Mouse (Mus musculus) frontal cortex, postnatal 25 days (tissue): ENCODE measurements around the gene Cbr1.
"Not testable (repeated sequence)": the region's sequence is repeated elsewhere in the genome, so short reads cannot be mapped to it uniquely, and the experiment has no call there.

Source experiments
- DNase-seq, 2 experiments: peaks; one replicate each; pipeline ENCODE4 v3.0.0; 2022; ENCODE audit warnings: low spot score in 2 of 2

Cbr1 gene

GRCm38 (mm10) chr16:93597551-93597950 is 8.1 kb upstream of the Cbr1 start:
- DNase-seq = no peak

GRCm38 (mm10) chr16:93599461-93599860 is 6.2 kb upstream of the Cbr1 start:
- no peak for DNase-seq

DNA sequence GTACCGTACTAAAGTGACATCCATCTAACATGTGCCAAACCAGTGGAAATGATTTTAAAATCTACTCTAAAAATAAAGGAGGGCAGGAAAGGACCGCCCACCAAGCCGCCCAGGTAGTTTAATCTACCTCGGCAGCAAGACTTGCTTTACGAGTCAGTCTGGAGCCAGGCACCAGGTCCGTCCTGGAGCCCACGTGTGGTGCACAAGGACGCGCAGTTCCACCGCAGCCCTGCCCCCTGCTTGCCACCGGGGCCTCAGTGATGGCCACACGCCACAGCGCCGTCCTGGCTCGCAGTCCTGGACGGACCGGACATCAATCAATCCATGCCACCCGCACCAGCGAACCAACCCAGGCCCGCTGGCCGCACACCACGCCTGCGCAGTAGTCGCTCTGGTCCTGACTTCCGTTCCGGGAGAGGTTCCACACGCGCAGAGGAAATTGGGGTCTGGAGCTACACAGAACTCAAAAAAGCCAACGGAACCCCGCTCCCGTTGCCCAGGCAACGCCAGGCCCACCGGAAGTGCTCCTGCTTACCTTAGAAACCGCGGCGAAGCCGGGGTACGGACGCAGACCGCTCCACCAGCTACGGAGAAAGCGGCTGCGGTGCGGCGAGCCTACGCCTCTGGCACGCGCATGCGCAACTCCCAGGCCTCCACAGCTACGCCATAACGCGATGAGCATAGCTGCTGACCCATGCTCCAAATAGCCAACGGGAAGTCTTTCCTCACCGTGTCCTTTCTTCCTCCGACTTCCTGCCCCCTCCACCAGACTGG is 2.0 kb upstream of the Cbr1 start, which contains the start of gene Setd4:
TSS of gene Setd4 (minus strand) at position 625 of the 774 bp plus-strand sequence.
- DNase-seq = peak; percentile 85 to 88

GRCm38 (mm10) chr16:93604481-93604969 is 1.1 kb upstream of the Cbr1 start:
- no peak for DNase-seq

GRCm38 (mm10) chr16:93606146-93606545 is 493 bp downstream of the Cbr1 start:
- DNase-seq = no peak

GRCm38 (mm10) chr16:93607669-93608101 is 2.0 kb downstream of the Cbr1 start:
- DNase-seq = peak; percentile 59 to 73

DNA sequence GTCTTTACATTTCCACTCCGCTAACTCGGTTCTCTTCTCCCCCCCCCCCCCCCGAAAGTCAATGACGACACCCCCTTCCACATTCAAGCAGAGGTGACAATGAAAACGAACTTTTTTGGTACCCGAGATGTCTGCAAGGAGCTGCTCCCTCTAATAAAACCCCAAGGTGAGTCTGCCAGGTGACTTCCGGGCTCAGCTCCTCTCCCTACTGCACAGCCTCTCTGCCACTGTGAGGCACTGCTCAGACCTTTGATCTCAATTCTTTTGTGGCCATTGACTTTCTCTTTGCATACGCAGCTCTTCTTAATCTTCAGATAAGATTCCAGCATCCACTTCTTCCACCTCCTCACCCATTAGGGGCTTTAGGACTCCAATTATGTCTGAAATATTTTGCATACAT is 3.1 kb downstream of the Cbr1 start:
- DNase-seq = no peak

- no peak for DNase-seq
Measured at GRCm38 (mm10) chr16:93609796-93610195, 4.1 kb downstream of the Cbr1 start.

DNA sequence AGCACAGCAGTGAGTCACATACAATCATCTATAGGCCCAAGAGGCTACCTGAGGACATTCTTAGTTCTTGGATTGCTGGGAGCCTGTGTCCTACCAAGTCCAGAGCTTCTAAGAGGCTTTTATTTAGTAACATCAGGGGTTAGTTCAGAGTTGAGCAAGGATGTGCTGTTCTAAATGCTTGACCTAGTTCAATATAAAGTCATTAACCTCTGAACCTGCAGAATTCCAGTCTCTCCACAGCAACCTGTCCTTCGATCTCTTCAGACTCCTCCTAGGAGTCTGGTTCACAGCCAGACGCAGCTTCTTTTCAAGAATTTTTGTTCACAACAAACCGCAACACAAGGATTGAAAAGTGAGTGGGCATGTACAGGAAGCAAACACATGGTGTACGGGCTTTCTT is 5.3 kb downstream of the Cbr1 start:
- DNase-seq = no peak

DNA sequence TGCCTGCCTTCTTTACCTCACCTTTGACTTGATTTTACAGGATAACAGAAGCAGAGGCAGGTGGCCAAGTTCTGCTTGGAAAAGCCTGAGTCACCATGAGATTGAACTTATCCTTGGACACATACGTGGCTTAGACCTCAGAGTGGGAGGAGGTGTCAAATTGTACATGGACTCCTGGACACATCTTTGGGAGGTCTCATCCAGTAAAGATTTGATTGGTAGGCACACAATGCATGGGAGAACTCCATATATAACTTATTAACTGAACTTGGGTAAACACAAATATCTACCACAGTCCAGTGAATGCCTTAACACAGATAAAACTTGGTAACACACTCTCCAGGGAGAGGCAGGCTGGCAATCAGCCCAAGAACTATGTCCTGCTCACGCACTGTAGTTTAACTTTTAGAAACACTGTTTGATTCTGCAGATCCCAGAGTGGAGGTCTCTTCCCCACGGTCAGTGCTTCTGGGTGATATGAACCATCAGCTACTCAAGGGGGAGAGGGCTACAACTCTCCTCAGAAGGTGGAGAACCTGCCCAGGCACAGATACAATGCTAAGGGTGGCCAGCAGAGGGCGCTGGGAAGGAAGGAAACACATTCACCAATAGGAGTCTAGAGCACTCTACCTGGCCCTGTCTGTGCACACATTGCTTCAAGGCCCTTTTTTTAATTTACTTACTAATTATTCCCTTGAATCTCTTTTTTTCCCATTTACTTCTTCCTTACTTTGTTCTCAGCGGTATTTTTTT is 9.6 kb downstream of the Cbr1 start:
- peak; percentile 31 to 60 for DNase-seq

DNA sequence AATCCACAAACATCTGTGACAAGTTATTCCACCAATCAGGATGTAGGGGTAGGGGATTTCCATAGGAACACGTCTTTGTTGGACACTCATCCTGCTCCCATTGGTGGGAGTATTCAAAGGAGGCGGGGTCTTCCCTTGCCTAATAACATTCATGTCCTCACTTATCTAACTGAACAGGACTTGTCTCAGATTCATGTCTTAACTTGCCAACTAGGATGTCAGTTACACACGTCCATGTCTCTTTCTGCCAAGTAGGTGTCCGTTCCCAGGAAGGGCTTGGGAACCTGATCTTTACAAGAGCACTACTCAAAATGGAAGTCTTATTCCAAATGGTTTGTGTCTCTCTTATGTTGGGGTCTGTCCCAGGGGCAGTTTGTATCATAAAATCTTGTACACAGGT is 18.1 kb downstream of the Cbr1 start:
- DNase-seq = not testable (repeated sequence)

DNA sequence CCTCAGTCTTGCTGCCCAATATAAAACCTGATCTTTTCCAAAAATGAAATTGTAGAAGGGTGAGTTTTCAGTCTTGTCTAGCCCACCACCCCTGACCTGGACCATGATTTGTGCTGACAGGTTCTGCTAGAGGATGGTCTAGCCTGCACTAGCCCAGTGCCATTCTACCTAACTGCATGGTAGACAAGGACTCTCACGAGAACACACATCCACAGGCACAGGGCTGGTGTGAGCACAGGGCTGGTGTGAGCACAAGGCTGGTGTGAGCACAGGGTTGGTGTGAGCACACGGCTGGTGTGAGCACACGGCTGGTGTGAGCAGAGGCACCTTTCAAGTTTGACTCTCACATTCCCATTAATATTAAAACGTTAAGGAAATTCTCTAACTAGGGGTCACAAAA is 19.0 kb downstream of the Cbr1 start:
- DNase-seq = no peak

- no peak for DNase-seq
Measured at GRCm38 (mm10) chr16:93626745-93627144, 21.1 kb downstream of the Cbr1 start.

DNA sequence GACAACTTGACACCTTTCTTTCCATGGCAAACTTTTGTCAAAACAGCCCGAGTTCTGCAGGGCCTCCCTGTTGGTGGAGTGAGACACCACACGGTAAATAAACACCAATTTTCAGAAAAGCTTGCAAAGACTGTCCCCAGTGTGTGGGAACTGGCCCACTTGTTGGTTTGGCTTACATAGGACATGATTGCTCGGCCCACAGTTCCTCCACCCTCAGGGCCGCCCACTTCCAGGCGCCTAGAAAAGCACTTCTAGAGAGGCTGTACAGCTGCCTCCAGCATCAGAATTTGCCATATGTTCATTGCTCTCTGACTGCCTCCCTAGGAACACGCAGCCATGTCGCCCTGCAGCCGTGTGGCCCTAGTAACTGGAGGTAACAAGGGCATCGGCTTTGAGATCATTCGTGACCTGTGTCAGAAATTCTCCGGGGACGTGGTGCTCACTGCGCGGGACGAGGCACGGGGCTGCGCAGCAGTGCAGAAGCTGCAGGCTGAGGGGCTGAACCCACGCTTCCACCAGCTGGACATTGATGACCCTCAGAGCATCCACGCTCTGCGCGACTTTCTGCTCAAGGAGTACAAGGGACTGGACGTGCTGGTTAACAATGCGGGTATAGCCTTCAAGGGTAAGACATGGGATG is 22.2 kb downstream of the Cbr1 start, which contains the start of gene Gm5678:
TSS of gene Gm5678 (plus strand) at position 337 of the 640 bp plus-strand sequence.
- peak in 1 of 2 experiments; percentile 13 for DNase-seq

GRCm38 (mm10) chr16:93644006-93644405 is 38.4 kb downstream of the Cbr1 start:
- DNase-seq = no peak

- DNase-seq = no peak
Measured at GRCm38 (mm10) chr16:93648441-93649183, 43.0 kb downstream of the Cbr1 start.
